27 mouse cellular contexts compared by ENCODE assay signal in the genomic region with DNA sequence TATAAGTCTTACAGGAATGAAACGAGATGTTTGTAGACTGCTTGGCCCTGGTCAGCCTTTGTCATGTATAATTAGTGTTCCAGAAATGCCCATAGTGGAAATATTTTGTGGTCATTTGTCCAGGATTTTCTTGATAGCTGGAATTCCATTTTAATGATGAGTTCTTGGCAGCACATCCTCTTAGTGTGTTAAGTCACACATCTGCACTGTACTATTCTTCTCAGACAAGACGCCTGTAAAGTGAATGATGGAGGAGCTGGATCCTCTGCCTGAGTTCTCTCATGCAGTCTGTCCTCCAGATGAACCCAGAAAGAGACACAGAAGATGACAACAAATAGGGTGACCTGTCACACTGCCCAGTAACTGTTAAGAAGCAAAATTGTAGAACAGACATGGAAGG. TPM values are rescaled to one million over a fixed set of nuclear protein-coding genes. Genes with fewer than 3 reads are reported as not detected.
DNase-seq lines count a peak whose midpoint lies in the region; ATAC-seq and TF ChIP-seq lines count a peak whose summit lies in the region.
"Had no signal": no experiment of that assay in that cellular context is flagged by ENCODE, and none has a peak within 500 bp of the region (broad histone marks: within the 10 kb centered on the region; RNA-seq: fewer than 3 reads in every experiment).

No protein-coding gene starts in this region.

- H3K27ac ChIP-seq in hindbrain, postnatal 0 days: peak overlapping the region; percentile 76
- H3K27ac ChIP-seq in hindbrain, embryonic 11.5 days (ENCODE audit: low read depth, low read length): no peak overlapping the region
- H3K27ac ChIP-seq in left cerebral cortex, adult 2 months: peak overlapping the region; percentile 63
- H3K27ac ChIP-seq: embryonic facial prominence, embryonic 13.5 days; forebrain, embryonic 13.5 days; limb, embryonic 10.5 days; liver, embryonic 15.5 days; lung, embryonic 15.5 days had no signal

- TF ChIP-seq CTCF in hindbrain, postnatal 0 days (IDR thresholded peaks at IDR 0.05; ENCODE audit: low read depth): no peak
- TF ChIP-seq CTCF in left cerebral cortex, adult 2 months (IDR thresholded peaks at IDR 0.05): no peak

- no peaks in the 10 kb centered on the region for H3K36me3 ChIP-seq in hindbrain, postnatal 0 days (ENCODE audit: insufficient read depth, low read length)
- no peaks in the 10 kb centered on the region for H3K36me3 ChIP-seq in hindbrain, embryonic 11.5 days (ENCODE audit: control insufficient read depth, insufficient read depth, low read length)
- H3K36me3 ChIP-seq: embryonic facial prominence, embryonic 13.5 days; limb, embryonic 10.5 days; liver, embryonic 15.5 days; lung, embryonic 15.5 days; neural tube, embryonic 13.5 days had no signal

- no peak for ATAC-seq in hindbrain, postnatal 0 days
- no peak for ATAC-seq in hindbrain, embryonic 11.5 days (ENCODE audit: low FRiP score)
- ATAC-seq: forebrain, embryonic 13.5 days; intestine, postnatal 0 days had no signal

- 70% methylated on average over 2 of the region's 2 CpGs for WGBS in hindbrain, postnatal 0 days
- 80% methylated on average over 2 of the region's 2 CpGs for WGBS in hindbrain, embryonic 11.5 days

- no peak for DNase-seq in hindbrain, postnatal 0 days (ENCODE audit: low spot score)
- DNase-seq in hindbrain, embryonic 11.5 days (ENCODE audit: low spot score): no peak
- no peak for DNase-seq in left cerebral cortex, adult 2 months (ENCODE audit: extremely low spot score in 1 of 2, low spot score in 2 of 2)
- DNase-seq in left cerebral cortex, adult 8-10 months (ENCODE audit: low spot score in 2 of 2): no peak
- DNase-seq in Muller cell, postnatal 12 days (ENCODE audit: inconsistent ontology term): peak; percentile 91
- peak; percentile 25 for DNase-seq in adipocyte (ENCODE audit: low spot score)
- no peak for DNase-seq in adrenal gland, adult (ENCODE audit: inconsistent age in 2 of 2, low spot score in 1 of 2)
- DNase-seq in right cerebral cortex, postnatal 36 days (ENCODE audit: low spot score in 2 of 2): no peak
- DNase-seq: adrenal gland, postnatal 14 days; cerebellum, adult 2 months; cerebellum, postnatal 25 days; embryo, embryonic 11 days; gastrocnemius, postnatal 10 days; kidney, postnatal 4 days; layer of hippocampus, adult 9-11 months; liver; lung, postnatal 4 days; right cerebral cortex, postnatal 4 days; thymus, postnatal 25 days had no signal

- H3K4me1 ChIP-seq in hindbrain, postnatal 0 days (ENCODE audit: insufficient read depth, low read length): peaks cover 11% of the 10 kb centered on the region; the same call in 1 of the 2 replicates
- H3K4me1 ChIP-seq in hindbrain, embryonic 11.5 days (replicated peaks; ENCODE audit: control insufficient read depth, insufficient read depth, low read length): no peaks in the 10 kb centered on the region
- H3K4me1 ChIP-seq: embryonic facial prominence, embryonic 13.5 days; forebrain, embryonic 13.5 days; limb, embryonic 10.5 days; lung, embryonic 15.5 days; neural tube, embryonic 13.5 days had no signal

- H3K27me3 ChIP-seq in hindbrain, postnatal 0 days (ENCODE audit: insufficient read depth, low read length): no peaks in the 10 kb centered on the region
- no peaks in the 10 kb centered on the region for H3K27me3 ChIP-seq in hindbrain, embryonic 11.5 days (ENCODE audit: control insufficient read depth, insufficient read depth, low read length)
- H3K27me3 ChIP-seq: embryonic facial prominence, embryonic 13.5 days; forebrain, embryonic 13.5 days; liver, embryonic 15.5 days; lung, embryonic 15.5 days; neural tube, embryonic 13.5 days had no signal

- H3K4me2 ChIP-seq in hindbrain, postnatal 0 days (ENCODE audit: low read depth, low read length): no peak overlapping the region
- H3K4me2 ChIP-seq in hindbrain, embryonic 11.5 days (replicated peaks; ENCODE audit: low read depth, low read length): no peak overlapping the region
- H3K4me2 ChIP-seq: embryonic facial prominence, embryonic 13.5 days; forebrain, embryonic 13.5 days; heart, embryonic 11.5 days; liver, embryonic 15.5 days; lung, embryonic 15.5 days; neural tube, embryonic 13.5 days had no signal

- intact Hi-C loops in left cerebral cortex, adult 2 months (cut with DNase I): no loop called here

- no peak overlapping the region for H3K9ac ChIP-seq in hindbrain, postnatal 0 days (replicated peaks; ENCODE audit: low read length)
- H3K9ac ChIP-seq in hindbrain, embryonic 11.5 days (ENCODE audit: low read depth, low read length): no peak overlapping the region
- H3K9ac ChIP-seq: embryonic facial prominence, embryonic 13.5 days; forebrain, embryonic 13.5 days; liver, embryonic 15.5 days; lung, embryonic 15.5 days; neural tube, embryonic 13.5 days had no signal

- H3K9me3 ChIP-seq in hindbrain, postnatal 0 days (ENCODE audit: low read length): no peaks in the 10 kb centered on the region
- no peaks in the 10 kb centered on the region for H3K9me3 ChIP-seq in hindbrain, embryonic 11.5 days (ENCODE audit: control insufficient read depth, low read length)
- H3K9me3 ChIP-seq: embryonic facial prominence, embryonic 13.5 days; forebrain, embryonic 13.5 days; limb, embryonic 10.5 days; liver, embryonic 15.5 days; lung, embryonic 15.5 days; neural tube, embryonic 13.5 days had no signal

- H3K4me3 ChIP-seq in hindbrain, postnatal 0 days (ENCODE audit: low read length): no peak overlapping the region
- no peak overlapping the region for H3K4me3 ChIP-seq in hindbrain, embryonic 11.5 days (ENCODE audit: low read depth, low read length)
- H3K4me3 ChIP-seq in left cerebral cortex, adult 2 months: no peak overlapping the region
- H3K4me3 ChIP-seq: embryonic facial prominence, embryonic 13.5 days; forebrain, embryonic 13.5 days; limb, embryonic 10.5 days; liver, embryonic 15.5 days; lung, embryonic 15.5 days; neural tube, embryonic 13.5 days had no signal

RNA-seq across cellular contexts. Expression of gene Gm9833, which starts 38.1 kb away (rescaled TPM):
- 1.4 and 6.4 TPM in 2 replicates for total RNA-seq in hindbrain, postnatal 0 days (2014; rRNA removed)
- 3.7 and 4.3 TPM in 2 replicates for polyA plus RNA-seq in hindbrain, postnatal 0 days (2015; fragmentation: Nextera tagmentation; extraction: Ambion mirVana)
- 8.0 and 10.3 TPM in 2 replicates for polyA plus RNA-seq in hindbrain, embryonic 11.5 days (2014; fragmentation: Nextera tagmentation; extraction: Ambion mirVana)
- total RNA-seq in left cerebral cortex, adult 2 months (2021): 10 to 100 TPM in 1 of 2 experiments, 1 to 10 TPM in 1; 9.2 to 11.1 TPM
- 10 to 100 TPM in 3 of 4 experiments, 1 to 10 TPM in 1; 9.3 to 11.5 (median 10.2) TPM for total RNA-seq in left cerebral cortex, adult 8-10 months (2022)

Comparison
In these comparisons a context has a peak if more than half of its experiments do, and no peak if none do; other contexts are left out.
1. DNase-seq: peak in Muller cell, postnatal 12 days (single experiment) and adipocyte (single experiment); none in hindbrain, postnatal 0 days (single experiment), hindbrain, embryonic 11.5 days (single experiment), left cerebral cortex, adult 2 months (0 of 2), left cerebral cortex, adult 8-10 months (0 of 2), adrenal gland, adult (0 of 2) and right cerebral cortex, postnatal 36 days (0 of 2).